Mouse (Mus musculus): ENCODE measurements around the gene Tex26. TPM values are rescaled to one million over a fixed set of nuclear protein-coding genes. Genes with fewer than 3 reads are reported as not detected.

Gene Tex26
- total RNA-seq, 2 experiments from 2014 or later = not detected

- no peak for ATAC-seq (ENCODE audit: poor library complexity, severe bottlenecking)
These were observed 44.8 kb downstream of the Tex26 start for GRCm38 (mm10) chr5:149484270-149484669.

GRCm38 (mm10) chr5:149485447-149485846, 46.0 kb downstream of the Tex26 start:
- peak; percentile 60 for ATAC-seq (ENCODE audit: poor library complexity, severe bottlenecking)

DNA sequence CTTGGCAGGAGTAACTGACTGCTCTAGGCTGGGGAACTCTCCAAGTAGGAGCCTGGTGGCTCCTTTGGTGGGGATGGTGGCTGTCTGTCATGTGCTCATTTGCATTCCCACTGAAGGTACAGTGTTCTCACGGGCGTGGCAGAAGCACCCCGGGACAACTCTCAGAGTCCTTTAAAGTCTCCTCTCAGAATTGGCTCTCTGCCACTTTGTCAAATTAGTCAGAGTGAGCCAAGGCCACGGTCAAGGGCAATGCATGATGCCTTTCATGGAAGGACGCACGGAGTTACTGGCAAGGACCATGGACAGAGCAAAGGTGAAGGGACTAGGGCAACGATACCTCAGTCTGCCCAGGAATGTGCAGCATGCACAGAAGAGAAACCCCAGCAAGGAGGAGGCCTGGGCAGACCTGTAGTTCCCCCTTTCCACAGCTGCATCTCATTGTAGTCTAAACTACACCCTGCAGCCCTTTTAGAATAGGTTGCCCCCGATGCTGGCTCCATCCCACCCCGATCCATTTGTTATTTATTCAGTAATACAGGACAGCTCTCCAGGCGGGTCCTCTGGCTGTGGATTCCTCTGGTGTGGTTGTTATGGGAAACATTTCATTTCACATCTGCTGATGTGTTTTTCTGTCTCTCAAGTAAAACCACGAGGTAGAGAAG, 49.0 kb downstream of the Tex26 start:
- ATAC-seq (ENCODE audit: poor library complexity, severe bottlenecking) = no peak

GRCm38 (mm10) chr5:149489136-149489535, 49.7 kb downstream of the Tex26 start:
- no peak for ATAC-seq (ENCODE audit: poor library complexity, severe bottlenecking)

DNA sequence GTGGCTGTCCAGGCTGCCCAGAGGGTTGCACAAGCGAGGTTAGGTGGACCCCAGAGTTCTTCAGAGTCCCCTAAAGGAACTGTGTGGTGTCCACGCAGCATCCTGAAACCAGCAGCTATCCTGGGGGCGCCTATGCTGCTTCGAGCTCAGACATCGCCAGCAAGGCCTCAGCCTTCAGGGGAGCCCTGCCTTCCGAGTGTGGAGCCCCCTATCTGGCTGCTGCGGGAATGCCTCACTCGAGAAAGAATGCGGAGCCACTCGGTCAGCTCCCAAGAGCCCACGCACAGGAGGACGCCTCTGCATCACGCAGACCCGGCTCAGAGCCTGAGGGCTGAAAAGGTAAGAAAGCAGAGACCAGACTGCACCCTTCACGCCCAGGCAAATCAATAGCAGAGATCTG, 50.8 kb downstream of the Tex26 start:
- no peak for ATAC-seq (ENCODE audit: poor library complexity, severe bottlenecking)

DNA sequence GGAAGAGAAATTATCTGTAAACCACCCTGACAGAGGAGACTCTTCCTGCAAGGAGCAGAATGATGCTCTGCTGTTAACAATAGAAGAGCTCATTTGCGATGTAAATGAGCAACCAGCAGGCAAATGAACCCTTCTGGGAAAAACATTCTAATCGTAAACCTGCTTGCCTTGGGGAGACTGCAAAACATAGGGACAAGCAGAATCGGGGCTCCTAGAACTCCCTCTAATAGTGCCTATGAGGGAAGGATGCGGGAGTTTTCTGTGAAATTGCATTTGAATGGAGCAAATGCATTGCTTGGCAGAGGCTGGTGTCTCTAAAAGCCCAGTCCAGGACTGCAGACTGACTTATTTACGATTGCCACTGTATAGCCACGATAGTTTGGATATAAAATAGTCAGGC, 56.2 kb downstream of the Tex26 start:
- ATAC-seq (ENCODE audit: poor library complexity, severe bottlenecking) = no peak

- ATAC-seq (ENCODE audit: poor library complexity, severe bottlenecking) = no peak
These were observed 57.1 kb downstream of the Tex26 start for GRCm38 (mm10) chr5:149496401-149497066.

GRCm38 (mm10) chr5:149499936-149500335, 60.5 kb downstream of the Tex26 start:
- ATAC-seq (ENCODE audit: poor library complexity, severe bottlenecking) = no peak

DNA sequence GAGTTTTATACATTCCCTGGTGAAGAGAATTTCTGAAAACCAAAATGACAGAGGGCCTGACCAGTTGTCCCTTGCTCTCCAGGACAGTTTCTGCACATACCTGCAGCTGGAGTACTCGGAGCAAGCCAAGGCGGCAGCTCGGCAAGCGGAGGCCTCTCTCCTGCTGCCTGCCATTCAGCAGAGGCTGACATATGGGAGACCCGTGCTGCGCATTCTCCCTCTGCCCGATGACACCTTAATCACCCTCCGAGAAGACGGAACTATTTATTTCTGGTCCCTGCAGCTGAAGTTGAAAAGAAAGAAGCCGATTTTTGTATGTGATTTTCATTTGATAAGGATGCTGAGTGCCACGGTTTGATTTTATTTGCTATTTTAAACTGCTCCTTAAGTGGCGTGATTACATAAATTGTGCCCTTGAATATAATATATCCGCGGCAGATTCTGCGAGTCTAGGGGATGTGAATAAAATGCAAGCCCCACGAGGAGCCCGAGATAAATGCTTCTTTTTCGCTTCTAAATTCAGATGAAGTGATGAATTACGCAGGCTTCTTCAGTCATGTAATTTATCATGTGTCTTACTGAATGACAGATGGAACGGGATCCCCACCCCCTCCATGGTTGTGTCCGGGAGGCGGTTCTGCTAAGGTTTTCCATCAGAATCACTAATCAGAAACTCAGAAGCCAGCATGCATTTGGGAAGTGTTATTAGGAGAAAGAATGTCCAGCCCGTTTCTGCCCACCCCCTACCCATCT, 64.1 kb downstream of the Tex26 start:
- no peak for ATAC-seq (ENCODE audit: poor library complexity, severe bottlenecking)

GRCm38 (mm10) chr5:149504985-149505384, 65.5 kb downstream of the Tex26 start:
- no peak for ATAC-seq (ENCODE audit: poor library complexity, severe bottlenecking)

DNA sequence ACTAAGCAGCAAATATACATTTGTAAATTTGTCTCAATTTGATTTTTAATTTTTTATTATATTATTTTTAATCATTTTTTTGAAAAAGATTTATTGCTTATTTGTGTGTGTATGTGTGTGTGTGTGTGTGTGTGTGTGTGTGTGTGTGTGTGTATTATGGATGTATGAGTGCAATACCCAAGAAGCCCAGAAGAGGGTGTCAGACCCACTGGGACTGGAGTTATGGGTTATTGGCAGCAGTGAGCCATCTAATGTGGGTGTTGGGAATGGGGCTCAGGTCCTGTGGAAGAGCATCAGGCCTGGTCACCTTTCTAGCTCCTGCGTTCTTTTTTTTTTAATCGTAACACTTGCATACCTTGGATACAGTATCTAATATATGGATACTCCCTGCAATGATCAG, 66.6 kb downstream of the Tex26 start:
- no peak for ATAC-seq (ENCODE audit: poor library complexity, severe bottlenecking)

DNA sequence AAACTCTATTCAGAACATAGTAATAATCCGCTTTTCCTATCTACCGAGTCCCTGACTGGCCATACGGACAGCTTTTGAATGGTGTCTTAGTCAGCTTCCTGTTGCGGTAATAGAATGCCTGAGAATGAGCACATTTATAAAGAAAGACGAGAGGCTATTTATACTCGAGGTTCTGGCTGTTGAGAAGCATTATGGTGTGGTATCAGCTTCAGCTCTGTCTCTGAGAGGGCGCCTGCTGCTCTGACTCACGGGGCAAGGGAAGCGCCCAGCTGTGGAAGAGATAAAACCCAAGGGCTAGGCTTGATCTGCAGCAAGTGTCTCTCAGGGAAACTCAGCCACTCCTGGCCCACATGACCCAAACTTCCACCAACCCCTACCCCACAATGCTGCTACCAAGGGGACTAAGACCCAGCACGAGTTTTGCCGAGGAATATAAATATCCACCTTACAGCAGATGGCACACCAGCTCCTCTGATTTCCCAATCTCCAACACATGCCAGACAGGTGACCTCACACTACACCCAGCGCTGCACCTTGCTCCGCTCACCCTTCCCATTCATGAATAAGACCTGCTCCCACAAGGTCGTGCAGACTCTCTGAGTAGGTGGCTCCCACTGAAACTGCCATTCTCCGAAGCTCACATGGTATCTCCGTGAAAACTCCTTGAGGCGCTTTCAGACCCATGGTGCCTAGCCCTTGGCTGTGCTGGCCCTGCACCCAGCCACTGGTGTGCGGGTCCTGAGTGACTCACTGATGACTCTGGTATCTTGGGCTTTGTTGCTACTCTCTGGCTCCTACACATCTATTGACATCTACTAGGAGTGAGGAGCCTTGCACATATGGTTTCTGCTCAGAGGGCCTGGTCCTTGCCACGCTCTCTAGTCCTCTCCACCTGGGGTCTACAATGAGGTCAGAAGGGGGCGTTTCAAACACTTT, 68.9 kb downstream of the Tex26 start:
- no peak for ATAC-seq (ENCODE audit: poor library complexity, severe bottlenecking)

DNA sequence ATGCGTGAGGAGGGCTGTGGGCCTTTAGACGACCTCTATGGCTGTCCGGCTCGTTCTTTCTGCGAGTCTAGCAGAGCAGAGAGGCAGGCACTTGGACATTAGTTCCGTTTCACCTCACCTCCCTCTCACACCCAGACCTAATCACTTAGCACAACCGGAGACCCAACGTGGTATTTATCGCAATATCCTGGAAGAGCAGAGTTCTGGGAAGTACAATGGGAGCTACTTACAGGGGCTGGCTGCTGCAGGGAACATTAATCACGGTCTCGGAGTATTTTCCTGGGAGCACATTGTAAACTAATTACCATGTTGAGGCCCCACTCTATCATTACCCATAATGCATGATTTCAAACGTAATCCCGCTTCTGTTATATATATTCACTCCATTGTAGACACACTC, 70.9 kb downstream of the Tex26 start:
- no peak for ATAC-seq (ENCODE audit: poor library complexity, severe bottlenecking)

DNA sequence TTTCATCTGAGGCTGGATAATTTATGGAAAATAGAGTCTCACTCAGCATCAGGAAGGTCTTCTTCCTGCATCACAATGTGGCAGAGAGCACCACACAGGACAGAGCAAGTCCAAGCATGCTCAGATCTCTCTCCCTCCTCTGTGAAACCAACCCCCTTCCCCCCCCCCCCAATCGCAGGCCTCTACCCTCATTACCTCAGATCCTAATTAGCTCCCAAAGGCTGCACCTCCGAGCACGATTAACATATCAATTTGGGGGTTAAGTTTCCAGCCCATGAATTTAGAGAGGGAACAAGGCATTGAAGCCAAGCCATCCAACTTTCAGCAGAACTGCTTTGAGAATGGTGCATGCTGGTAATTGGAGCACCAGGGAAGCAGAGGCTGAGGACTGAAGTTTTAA, 73.2 kb downstream of the Tex26 start:
- ATAC-seq (ENCODE audit: poor library complexity, severe bottlenecking) = no peak

DNA sequence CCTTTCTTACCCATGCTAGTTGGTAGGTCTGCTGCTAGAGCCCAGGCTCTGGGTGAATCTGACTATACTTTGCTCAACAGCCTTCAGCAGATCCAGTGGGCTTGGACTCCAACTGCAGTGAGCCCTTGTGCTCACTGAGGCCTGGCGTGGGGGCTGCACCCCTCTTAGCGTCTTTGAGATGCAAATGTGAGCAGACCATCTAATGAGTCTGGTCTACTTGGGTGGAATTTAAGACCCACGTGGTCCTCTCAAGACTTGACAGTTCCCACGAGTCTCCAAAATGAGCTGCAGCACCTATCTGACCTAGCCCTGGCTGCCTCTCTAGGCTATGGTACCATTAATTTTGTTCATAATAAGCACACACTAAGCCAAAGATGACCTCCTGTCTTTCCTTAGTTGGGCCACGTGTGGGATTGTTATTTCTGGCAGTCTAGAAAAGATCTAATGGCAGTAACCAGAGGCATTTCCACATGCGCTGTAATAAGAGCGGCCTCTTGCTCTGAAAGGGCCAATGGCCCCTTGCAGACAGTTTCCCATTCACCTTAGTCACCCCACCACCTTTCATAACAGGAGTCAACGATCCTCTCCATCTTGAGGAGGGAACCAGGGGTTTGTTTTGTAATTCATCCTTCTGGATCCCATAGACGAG, 74.1 kb downstream of the Tex26 start:
- ATAC-seq (ENCODE audit: poor library complexity, severe bottlenecking) = no peak

DNA sequence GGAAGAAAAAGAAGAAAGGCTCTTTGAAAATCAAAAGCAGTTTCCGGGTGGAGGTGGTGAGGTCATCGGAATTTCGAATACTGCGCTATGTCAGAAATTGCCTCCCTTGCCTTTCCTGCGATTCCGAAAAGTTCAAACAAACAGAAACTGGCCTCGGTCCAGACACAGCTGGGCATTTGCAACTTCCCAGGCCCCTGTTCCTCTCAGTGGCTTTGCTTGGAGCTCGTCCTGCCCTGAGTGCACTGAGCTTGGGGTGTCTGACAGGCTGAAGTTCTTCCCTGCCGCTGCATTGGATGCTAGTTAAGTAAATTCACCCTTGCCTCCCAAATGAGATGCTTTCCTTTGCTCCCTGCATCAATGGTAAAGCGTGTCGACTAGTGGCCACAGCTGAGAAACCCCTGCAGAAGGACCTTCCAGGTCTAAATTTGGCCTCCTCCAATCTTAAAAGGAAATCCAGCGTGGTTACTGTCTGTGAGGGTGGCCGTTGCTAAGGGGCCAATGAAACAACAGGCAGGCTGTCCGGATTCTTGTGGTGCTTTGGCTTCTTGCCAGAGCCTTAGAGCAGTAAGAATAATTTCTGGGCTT, 74.7 kb downstream of the Tex26 start:
- no peak for ATAC-seq (ENCODE audit: poor library complexity, severe bottlenecking)

DNA sequence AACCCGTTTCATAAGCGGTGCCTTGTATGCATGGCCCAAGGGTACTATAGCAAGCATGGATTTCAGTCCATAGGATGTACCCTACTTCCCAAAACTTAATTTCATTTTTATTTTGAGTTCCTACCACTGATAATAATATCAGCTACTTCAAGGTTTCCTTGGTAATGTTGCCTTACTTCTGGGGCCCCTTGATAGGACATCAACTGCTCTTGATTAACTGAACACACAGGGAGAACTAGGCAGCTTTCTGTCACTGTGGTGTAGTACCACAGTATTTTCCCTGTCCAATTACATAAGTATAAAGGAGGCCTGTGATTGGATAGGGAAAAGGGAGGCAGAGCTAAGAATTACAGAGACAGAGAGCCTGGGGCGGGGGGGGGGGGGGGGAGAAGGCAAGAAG, 75.4 kb downstream of the Tex26 start:
- ATAC-seq (ENCODE audit: poor library complexity, severe bottlenecking) = no peak

DNA sequence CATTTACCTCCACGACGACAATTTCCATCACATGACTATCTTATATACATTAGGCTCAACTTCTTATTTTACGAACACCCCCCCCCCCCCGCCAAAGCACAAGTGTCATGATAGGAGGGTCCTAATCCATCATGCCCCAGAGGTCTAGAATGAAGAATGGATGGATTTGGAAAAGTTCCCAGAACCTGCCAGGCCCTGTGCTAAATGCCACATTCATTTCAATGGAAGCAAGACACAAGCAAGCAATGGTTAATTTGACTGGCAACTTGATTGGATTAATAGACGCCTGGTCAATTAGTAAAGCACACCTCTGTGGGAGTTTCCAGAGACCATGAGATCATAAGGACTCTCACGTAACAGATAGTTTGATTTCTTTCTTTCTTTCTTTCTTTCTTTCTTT, 77.7 kb downstream of the Tex26 start:
- no peak for ATAC-seq (ENCODE audit: poor library complexity, severe bottlenecking)

Data from megakaryocyte, adult 5-6 weeks (primary cell).